Mouse (Mus musculus): ENCODE measurements at regions not wholly inside any gene's neighbourhood (a gene's known extent, or its start where the extent isn't known, plus 50 kb on each side); places are given as distances from the start of the nearest gene placed in this dataset.

- TF ChIP-seq CTCF (IDR thresholded peaks at IDR 0.05; ENCODE audit: low read depth): no peak
- Histone ChIP-seq H3K4me2 (ENCODE audit: low read depth, low read length) (no peak overlapping the region), H3K4me3 (ENCODE audit: low read length) (no peak overlapping the region), H3K9ac (replicated peaks; ENCODE audit: low read length) (no peak overlapping the region), H3K9me3 (ENCODE audit: low read length) (no peaks in the 10 kb centered on the region), H3K27ac (no peak overlapping the region), H3K36me3 (ENCODE audit: insufficient read depth, low read length) (no peaks in the 10 kb centered on the region), H3K27me3 (ENCODE audit: insufficient read depth, low read length) (no peaks in the 10 kb centered on the region), H3K4me1 (ENCODE audit: insufficient read depth, low read length) (no peaks in the 10 kb centered on the region)
- ATAC-seq (no peak), DNase-seq (ENCODE audit: low spot score) (peak; percentile 25)
- WGBS: 39% methylated on average over 2 of the region's 2 CpGs
Observed at GRCm38 (mm10) chr6:102913776-102914175, 340.9 kb upstream of the Cntn3 start.

- no peak overlapping the region for H3K4me3 ChIP-seq (ENCODE audit: low read length)
- WGBS: 43% methylated on average over 5 of the region's 5 CpGs
- H3K27me3 ChIP-seq (ENCODE audit: insufficient read depth, low read length): no peaks in the 10 kb centered on the region
- no peaks in the 10 kb centered on the region for H3K9me3 ChIP-seq (ENCODE audit: low read length)
- no peaks in the 10 kb centered on the region for H3K4me1 ChIP-seq (ENCODE audit: insufficient read depth, low read length)
- no peak overlapping the region for H3K4me2 ChIP-seq (ENCODE audit: low read depth, low read length)
- DNase-seq (ENCODE audit: low spot score) (peak; percentile 2), ATAC-seq (no peak)
- H3K36me3 ChIP-seq (ENCODE audit: insufficient read depth, low read length): no peaks in the 10 kb centered on the region
- H3K27ac ChIP-seq: no peak overlapping the region
- TF ChIP-seq CTCF (IDR thresholded peaks at IDR 0.05; ENCODE audit: low read depth): no peak
- H3K9ac ChIP-seq (replicated peaks; ENCODE audit: low read length): no peak overlapping the region
Observed at GRCm38 (mm10) chr6:102903960-102904359, 331.1 kb upstream of the Cntn3 start.

- no peak overlapping the region for H3K4me2 ChIP-seq (ENCODE audit: low read depth, low read length)
- TF ChIP-seq CTCF (IDR thresholded peaks at IDR 0.05; ENCODE audit: low read depth): no peak
- no peak overlapping the region for H3K4me3 ChIP-seq (ENCODE audit: low read length)
- H3K4me1 ChIP-seq (ENCODE audit: insufficient read depth, low read length): no peaks in the 10 kb centered on the region
- H3K9ac ChIP-seq (replicated peaks; ENCODE audit: low read length): no peak overlapping the region
- whole genome bisulfite sequencing: 67% methylated on average over 1 of the region's 1 CpGs
- ATAC-seq: no peak
- H3K36me3 ChIP-seq (ENCODE audit: insufficient read depth, low read length): no peaks in the 10 kb centered on the region
- H3K27me3 ChIP-seq (ENCODE audit: insufficient read depth, low read length): no peaks in the 10 kb centered on the region
- no peak for DNase-seq (ENCODE audit: low spot score)
- H3K9me3 ChIP-seq (ENCODE audit: low read length): no peaks in the 10 kb centered on the region
- no peak overlapping the region for H3K27ac ChIP-seq
Observed at GRCm38 (mm10) chr6:102900407-102901110, 327.7 kb upstream of the Cntn3 start.

GRCm38 (mm10) chr6:102868404-102868803 lies 295.5 kb upstream of the Cntn3 start:
- no peak overlapping the region for H3K27ac ChIP-seq
- no peak overlapping the region for H3K9ac ChIP-seq (replicated peaks; ENCODE audit: low read length)
- H3K4me1 ChIP-seq (ENCODE audit: insufficient read depth, low read length): no peaks in the 10 kb centered on the region
- no peak for TF ChIP-seq CTCF (IDR thresholded peaks at IDR 0.05; ENCODE audit: low read depth)
- no peaks in the 10 kb centered on the region for H3K27me3 ChIP-seq (ENCODE audit: insufficient read depth, low read length)
- H3K36me3 ChIP-seq (ENCODE audit: insufficient read depth, low read length): no peaks in the 10 kb centered on the region
- H3K4me3 ChIP-seq (ENCODE audit: low read length): no peak overlapping the region
- ATAC-seq (no peak), DNase-seq (ENCODE audit: low spot score) (no peak)
- 81% methylated on average over 1 of the region's 1 CpGs for WGBS
- no peak overlapping the region for H3K4me2 ChIP-seq (ENCODE audit: low read depth, low read length)
- H3K9me3 ChIP-seq (ENCODE audit: low read length): no peaks in the 10 kb centered on the region

- peak; percentile 33 for DNase-seq (ENCODE audit: low spot score)
- Histone ChIP-seq H3K4me3 (ENCODE audit: low read length) (no peak overlapping the region), H3K9ac (replicated peaks; ENCODE audit: low read length) (no peak overlapping the region), H3K36me3 (ENCODE audit: insufficient read depth, low read length) (no peaks in the 10 kb centered on the region), H3K27ac (no peak overlapping the region), H3K4me1 (ENCODE audit: insufficient read depth, low read length) (no peaks in the 10 kb centered on the region), H3K9me3 (ENCODE audit: low read length) (no peaks in the 10 kb centered on the region), H3K4me2 (ENCODE audit: low read depth, low read length) (no peak overlapping the region), H3K27me3 (ENCODE audit: insufficient read depth, low read length) (no peaks in the 10 kb centered on the region)
- peak; percentile 50 for TF ChIP-seq CTCF (IDR thresholded peaks at IDR 0.05; ENCODE audit: low read depth)
- no peak for ATAC-seq
- WGBS: 32% methylated on average over 1 of the region's 1 CpGs
Observed at GRCm38 (mm10) chr6:102844507-102844906, 271.6 kb upstream of the Cntn3 start.

- ATAC-seq (peak; percentile 47; the same call in 1 of the 2 replicates), DNase-seq (ENCODE audit: low spot score) (peak; percentile 61)
- Histone ChIP-seq H3K4me2 (ENCODE audit: low read depth, low read length) (no peak overlapping the region), H3K27ac (no peak overlapping the region), H3K9ac (replicated peaks; ENCODE audit: low read length) (no peak overlapping the region), H3K4me1 (ENCODE audit: insufficient read depth, low read length) (no peaks in the 10 kb centered on the region), H3K27me3 (ENCODE audit: insufficient read depth, low read length) (no peaks in the 10 kb centered on the region), H3K4me3 (ENCODE audit: low read length) (no peak overlapping the region), H3K9me3 (ENCODE audit: low read length) (no peaks in the 10 kb centered on the region), H3K36me3 (ENCODE audit: insufficient read depth, low read length) (no peaks in the 10 kb centered on the region)
- 12% methylated on average over 2 of the region's 2 CpGs for WGBS
- no peak for TF ChIP-seq CTCF (IDR thresholded peaks at IDR 0.05; ENCODE audit: low read depth)
Observed at GRCm38 (mm10) chr6:102833151-102833550, 260.2 kb upstream of the Cntn3 start.
